Mouse (Mus musculus): Measurements from ENCODE around the gene Mug1.
"Not testable (repeated sequence)": the region's sequence is repeated elsewhere in the genome, so short reads cannot be mapped to it uniquely, and the experiment has no call there.

Mug1 gene

GRCm38 (mm10) chr6:121838271-121838670 lies at the start of gene Mug1:
Gene Mug1 (plus strand): TSS chr6:121838541.
- not testable (repeated sequence) for H3K36me3 ChIP-seq (ENCODE audit: control insufficient read depth, insufficient read depth, low read length, poor library complexity, severe bottlenecking); H3K27me3 ChIP-seq (ENCODE audit: control insufficient read depth, insufficient read depth, low read length, poor library complexity, severe bottlenecking); DNase-seq (ENCODE audit: low read depth, low spot score)

GRCm38 (mm10) chr6:121828034-121828433 lies 10.3 kb upstream of the Mug1 start:
- DNase-seq (ENCODE audit: low read depth, low spot score) = no peak
- Histone ChIP-seq H3K27me3 (ENCODE audit: control insufficient read depth, insufficient read depth, low read length, poor library complexity, severe bottlenecking) (no peaks in the 10 kb centered on the region), H3K36me3 (ENCODE audit: control insufficient read depth, insufficient read depth, low read length, poor library complexity, severe bottlenecking) (no peaks in the 10 kb centered on the region)

- DNase-seq (ENCODE audit: low read depth, low spot score) = no peak
- Histone ChIP-seq H3K36me3 (ENCODE audit: control insufficient read depth, insufficient read depth, low read length, poor library complexity, severe bottlenecking) (no peaks in the 10 kb centered on the region), H3K27me3 (ENCODE audit: control insufficient read depth, insufficient read depth, low read length, poor library complexity, severe bottlenecking) (no peaks in the 10 kb centered on the region)
Observed at GRCm38 (mm10) chr6:121836361-121836760, 2.0 kb upstream of the Mug1 start.

- no peaks in the 10 kb centered on the region for H3K27me3 ChIP-seq (ENCODE audit: control insufficient read depth, insufficient read depth, low read length, poor library complexity, severe bottlenecking)
- H3K36me3 ChIP-seq (ENCODE audit: control insufficient read depth, insufficient read depth, low read length, poor library complexity, severe bottlenecking) = no peaks in the 10 kb centered on the region
- no peak for DNase-seq (ENCODE audit: low read depth, low spot score)
Observed at GRCm38 (mm10) chr6:121848378-121848777, 10.0 kb downstream of the Mug1 start.

Data from splenic B cell, adult 2 months (primary cell).